Mouse (Mus musculus): ENCODE results near the gene Atxn7. TPM values are rescaled to one million over a fixed set of nuclear protein-coding genes. Genes with fewer than 3 reads are reported as not detected.
A peak's percentile ranks its signal among the peaks of the same experiment; 100 is the strongest.

Atxn7 gene
- polyA plus RNA-seq, 1 experiment from 2014 or later, result 2.8 TPM

DNA sequence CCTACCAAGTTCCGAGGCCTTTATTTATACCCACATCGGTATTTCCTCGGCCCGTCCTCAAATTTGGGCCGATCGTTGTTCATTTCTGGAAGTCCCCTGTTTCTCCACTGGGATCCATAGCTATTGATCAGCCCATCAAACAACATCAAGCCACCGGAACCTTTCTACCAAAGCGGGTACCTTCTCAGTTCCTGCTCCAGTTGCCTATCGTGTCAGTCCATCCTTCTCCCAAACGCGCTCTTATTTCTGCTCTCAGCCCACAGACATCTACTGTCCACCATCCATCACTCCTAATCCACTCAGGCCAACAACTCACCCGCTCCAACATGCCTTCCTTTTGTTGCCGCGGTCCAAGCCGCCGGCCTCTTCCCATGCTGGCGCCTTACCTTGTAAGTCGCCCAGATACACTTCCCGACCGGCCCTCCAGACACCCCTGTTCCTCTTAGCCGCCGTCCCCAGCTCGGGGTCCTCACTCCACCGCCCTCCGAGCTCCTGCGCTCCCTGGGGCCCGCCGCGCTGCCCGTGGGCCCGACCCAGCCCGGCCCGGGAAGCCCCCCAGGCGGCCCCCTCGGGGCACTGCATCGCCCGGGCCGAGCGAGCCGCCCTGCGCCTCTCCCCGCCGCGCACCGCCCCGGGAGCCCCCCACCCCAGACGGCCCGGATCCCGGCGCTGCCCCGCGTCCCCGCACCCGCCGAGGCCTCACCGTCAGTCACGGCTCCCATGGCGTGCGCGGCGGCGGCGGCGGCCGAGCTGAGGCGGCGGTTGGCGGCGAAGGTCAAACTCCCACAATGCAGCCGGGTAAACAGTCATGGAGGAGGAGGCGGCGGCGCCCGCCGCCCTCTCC lies 536 bp upstream of the Atxn7 start:
- H3K9ac ChIP-seq, result peak overlapping the region; percentile 91
- no peaks in the 10 kb centered on the region for H3K9me3 ChIP-seq
- under 1% methylated on average over 73 of the region's 75 CpGs for WGBS
- H3K36me3 ChIP-seq, result peaks cover 5% of the 10 kb centered on the region
- H3K4me3 ChIP-seq, result peak overlapping the region; percentile 73
- peak; percentile 92 for ATAC-seq (ENCODE audit: low read depth)
- H3K4me1 ChIP-seq (replicated peaks), result peaks cover 29% of the 10 kb centered on the region
- peak overlapping the region; percentile 90 for H3K27ac ChIP-seq (replicated peaks)
- H3K4me2 ChIP-seq, result peak overlapping the region; percentile 71
- no peaks in the 10 kb centered on the region for H3K27me3 ChIP-seq

DNA sequence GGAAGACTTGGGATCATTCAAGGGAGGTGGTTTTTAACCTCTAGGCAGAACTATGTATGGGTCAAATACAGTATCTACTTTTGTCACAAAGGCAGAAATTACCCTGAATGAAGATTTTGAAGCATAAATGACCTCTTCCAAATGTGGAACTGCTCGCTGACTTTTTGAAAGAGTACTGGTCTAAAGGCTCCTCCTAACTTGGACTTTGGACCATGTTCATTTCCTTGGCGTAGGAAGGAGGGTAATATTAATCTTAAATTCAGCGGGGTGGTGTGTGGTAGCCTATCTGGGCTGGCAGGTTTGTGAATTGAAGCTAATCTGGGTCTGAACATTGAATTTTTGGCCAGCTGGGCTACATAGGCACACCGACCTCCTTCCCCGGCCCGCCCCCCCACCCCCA lies 1.2 kb downstream of the Atxn7 start:
- 92% methylated on average over 6 of the region's 6 CpGs for WGBS
- H3K9ac ChIP-seq, result no peak overlapping the region

DNA sequence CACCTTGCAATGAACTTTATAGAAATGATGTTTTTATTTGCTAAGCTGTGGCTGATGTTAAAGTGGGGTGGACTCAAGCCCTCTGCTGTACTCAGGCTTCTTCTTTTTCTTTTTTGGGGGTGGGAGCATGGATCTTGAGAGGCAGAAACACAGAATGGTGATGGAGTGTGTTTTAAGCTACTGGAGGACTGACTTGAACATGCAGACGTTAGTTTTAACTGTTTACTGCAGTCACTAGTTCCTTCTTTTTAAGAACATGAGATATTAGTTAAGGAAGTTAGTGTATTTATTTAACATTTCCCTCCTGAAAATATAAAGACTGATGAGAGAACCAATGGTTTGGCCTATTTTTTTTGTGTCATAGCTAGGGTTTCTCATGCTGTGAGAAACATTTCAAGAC lies 2.3 kb downstream of the Atxn7 start:
- Histone ChIP-seq H3K4me2 (no peak overlapping the region), H3K9ac (no peak overlapping the region), H3K9me3 (no peaks in the 10 kb centered on the region), H3K36me3 (no peaks in the 10 kb centered on the region), H3K27ac (replicated peaks) (no peak overlapping the region), H3K4me1 (replicated peaks) (peaks cover 21% of the 10 kb centered on the region), H3K27me3 (no peaks in the 10 kb centered on the region), H3K4me3 (no peak overlapping the region)
- WGBS, result 79% methylated on average over 1 of the region's 1 CpGs
- no peak for ATAC-seq (ENCODE audit: low read depth)

More for the DNA sequence above, 1.2 kb downstream of the Atxn7 start:
- Histone ChIP-seq H3K4me2 (no peak overlapping the region), H3K9me3 (no peaks in the 10 kb centered on the region), H3K36me3 (no peaks in the 10 kb centered on the region), H3K4me3 (no peak overlapping the region), H3K27me3 (no peaks in the 10 kb centered on the region), H3K4me1 (replicated peaks) (peaks cover 29% of the 10 kb centered on the region), H3K27ac (replicated peaks) (no peak overlapping the region)
- no peak for ATAC-seq (ENCODE audit: low read depth)

DNA sequence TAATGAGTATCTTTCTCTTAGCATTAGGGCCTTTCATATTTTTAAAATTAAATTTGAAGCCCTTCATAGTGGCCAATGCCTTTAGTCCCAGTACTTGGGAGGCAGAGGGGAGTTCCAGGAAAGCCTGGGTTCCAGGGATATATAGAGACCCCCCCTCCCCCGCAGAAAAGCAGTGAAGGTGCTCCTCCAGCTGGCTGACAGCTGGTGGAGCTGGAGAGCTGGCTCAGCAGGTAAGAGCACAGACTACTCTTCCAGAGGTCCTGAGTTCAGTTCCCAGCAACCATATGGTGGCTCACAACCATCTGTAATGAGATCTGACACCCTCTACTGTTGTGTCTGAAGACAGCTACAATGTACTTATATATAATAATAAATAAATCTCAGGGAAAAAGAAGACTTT lies 6.4 kb downstream of the Atxn7 start:
- Histone ChIP-seq H3K9ac (no peak overlapping the region), H3K4me1 (replicated peaks) (0 out of 2 replicates have a peak, but pooled peaks cover 6% of the 10 kb centered on the region), H3K36me3 (no peaks in the 10 kb centered on the region), H3K27ac (replicated peaks) (no peak overlapping the region), H3K4me3 (no peak overlapping the region), H3K9me3 (no peaks in the 10 kb centered on the region), H3K4me2 (no peak overlapping the region), H3K27me3 (no peaks in the 10 kb centered on the region)
- WGBS, result 40% methylated on average over 1 of the region's 1 CpGs
- no peak for ATAC-seq (ENCODE audit: low read depth)

DNA sequence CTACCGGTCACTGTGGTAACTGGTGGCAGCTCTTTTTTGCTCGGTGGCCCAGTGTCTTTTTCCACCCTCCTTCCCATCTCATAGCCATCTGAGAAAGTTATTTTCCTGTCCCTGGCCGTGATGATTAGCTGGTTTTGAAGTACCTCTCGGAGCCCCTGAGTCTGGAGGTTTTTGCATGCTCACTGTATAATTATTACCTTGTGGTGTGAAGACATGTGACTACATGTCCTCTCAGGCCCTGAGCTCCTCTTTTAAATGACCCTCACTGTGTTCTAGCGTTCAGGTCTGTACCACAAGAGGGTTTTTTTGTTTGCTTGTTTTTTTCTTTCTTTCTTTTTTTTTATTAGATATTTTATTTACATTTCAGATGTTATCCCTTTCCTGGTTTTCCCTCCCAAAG lies 7.2 kb downstream of the Atxn7 start:
- 0 out of 2 replicates have a peak, but pooled peaks cover 6% of the 10 kb centered on the region for H3K4me1 ChIP-seq (replicated peaks)
- no peaks in the 10 kb centered on the region for H3K27me3 ChIP-seq
- H3K9me3 ChIP-seq, result no peaks in the 10 kb centered on the region
- no peaks in the 10 kb centered on the region for H3K36me3 ChIP-seq
- no peak overlapping the region for H3K4me3 ChIP-seq
- WGBS, result 87% methylated on average over 5 of the region's 5 CpGs
- H3K4me2 ChIP-seq, result no peak overlapping the region
- no peak for ATAC-seq (ENCODE audit: low read depth)
- no peak overlapping the region for H3K9ac ChIP-seq
- H3K27ac ChIP-seq (replicated peaks), result no peak overlapping the region

DNA sequence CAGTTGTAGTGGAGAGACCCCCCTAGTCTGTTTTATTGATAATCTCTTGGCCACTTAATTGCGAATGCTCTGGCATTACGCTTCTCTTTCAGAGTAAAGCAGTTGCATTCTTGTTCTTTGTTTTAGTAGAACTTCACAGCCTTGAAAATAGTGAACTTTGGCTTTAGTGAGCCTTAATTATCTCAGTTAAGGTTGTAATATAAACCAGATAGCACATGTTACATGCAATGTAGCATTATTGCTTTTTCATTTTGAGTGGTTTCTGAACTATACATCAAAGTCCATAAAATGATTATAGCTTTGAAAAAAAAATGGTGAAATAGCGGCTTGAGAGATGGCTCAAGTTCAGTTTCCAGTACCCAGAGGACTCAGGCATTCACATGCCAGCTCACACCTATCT lies 9.3 kb downstream of the Atxn7 start:
- WGBS, result 66% methylated on average over 3 of the region's 3 CpGs
- no peak overlapping the region for H3K4me2 ChIP-seq
- H3K27ac ChIP-seq (replicated peaks), result no peak overlapping the region
- no peak overlapping the region for H3K9ac ChIP-seq
- 0 out of 2 replicates have a peak, but pooled peaks cover 6% of the 10 kb centered on the region for H3K4me1 ChIP-seq (replicated peaks)
- no peaks in the 10 kb centered on the region for H3K27me3 ChIP-seq
- no peak overlapping the region for H3K4me3 ChIP-seq
- no peaks in the 10 kb centered on the region for H3K36me3 ChIP-seq
- H3K9me3 ChIP-seq, result no peaks in the 10 kb centered on the region
- ATAC-seq (ENCODE audit: low read depth), result no peak

DNA sequence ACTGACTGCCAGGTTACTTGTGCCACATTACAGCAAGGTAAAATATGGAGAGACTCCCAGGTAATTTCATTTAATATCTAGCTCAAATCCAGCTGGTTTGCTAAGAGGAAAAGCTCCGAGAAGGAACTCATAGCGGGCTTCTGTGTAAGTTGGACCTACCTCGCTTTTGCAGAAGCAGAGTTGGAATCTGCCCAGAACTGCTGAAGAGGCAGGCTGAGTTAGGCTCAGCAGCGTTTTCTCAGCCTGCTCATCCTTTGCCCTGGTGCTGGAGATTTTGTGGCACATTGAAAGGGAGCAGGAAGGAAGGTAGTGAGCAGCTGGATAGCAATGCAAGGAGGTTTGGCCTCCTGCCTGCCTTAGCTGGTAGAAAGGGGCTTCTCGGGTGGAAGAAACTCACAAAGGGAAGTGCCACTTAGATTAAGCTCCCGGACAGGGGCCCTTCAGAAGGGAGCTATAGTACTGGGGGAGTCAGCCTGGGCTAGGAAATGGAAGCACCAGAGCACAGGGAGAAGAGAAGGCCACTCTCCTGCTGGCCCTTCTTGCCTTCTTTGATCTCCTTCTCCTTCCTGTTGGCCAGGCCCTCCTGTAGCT lies 10.5 kb downstream of the Atxn7 start:
- 0 out of 2 replicates have a peak, but pooled peaks have one; percentile 15 for ATAC-seq (ENCODE audit: low read depth)
- H3K4me2 ChIP-seq, result no peak overlapping the region
- H3K36me3 ChIP-seq, result no peaks in the 10 kb centered on the region
- 0 out of 2 replicates have a peak, but pooled peaks cover 6% of the 10 kb centered on the region for H3K4me1 ChIP-seq (replicated peaks)
- H3K9ac ChIP-seq, result no peak overlapping the region
- H3K9me3 ChIP-seq, result no peaks in the 10 kb centered on the region
- no peaks in the 10 kb centered on the region for H3K27me3 ChIP-seq
- no peak overlapping the region for H3K4me3 ChIP-seq
- 55% methylated on average over 6 of the region's 6 CpGs for WGBS
- no peak overlapping the region for H3K27ac ChIP-seq (replicated peaks)

DNA sequence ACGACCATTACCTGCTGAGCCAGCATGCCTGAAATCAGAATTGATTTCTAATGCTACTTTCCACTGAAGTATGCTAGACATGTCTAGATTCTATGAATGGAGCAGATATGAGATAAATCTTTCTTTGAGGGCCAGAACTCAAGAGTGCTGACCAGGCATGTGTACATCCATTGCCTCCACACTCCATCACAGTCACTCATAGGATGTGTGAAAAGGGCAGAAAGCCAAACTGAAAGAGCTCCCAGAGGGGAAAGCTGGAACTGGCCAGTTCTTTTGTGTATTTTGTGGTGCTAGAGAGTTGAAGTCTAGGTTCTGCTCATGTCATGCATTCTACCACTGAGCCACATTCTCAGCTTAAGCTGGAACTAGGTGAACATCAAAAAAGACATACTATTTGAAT lies 16.3 kb downstream of the Atxn7 start:
- Histone ChIP-seq H3K9me3 (no peaks in the 10 kb centered on the region), H3K4me1 (replicated peaks) (peaks cover 4% of the 10 kb centered on the region; the same call in 1 of the 2 replicates), H3K27me3 (no peaks in the 10 kb centered on the region), H3K4me3 (no peak overlapping the region), H3K27ac (replicated peaks) (no peak overlapping the region), H3K9ac (no peak overlapping the region), H3K36me3 (no peaks in the 10 kb centered on the region), H3K4me2 (no peak overlapping the region)
- 74% methylated on average over 1 of the region's 1 CpGs for WGBS
- ATAC-seq (ENCODE audit: low read depth), result no peak

DNA sequence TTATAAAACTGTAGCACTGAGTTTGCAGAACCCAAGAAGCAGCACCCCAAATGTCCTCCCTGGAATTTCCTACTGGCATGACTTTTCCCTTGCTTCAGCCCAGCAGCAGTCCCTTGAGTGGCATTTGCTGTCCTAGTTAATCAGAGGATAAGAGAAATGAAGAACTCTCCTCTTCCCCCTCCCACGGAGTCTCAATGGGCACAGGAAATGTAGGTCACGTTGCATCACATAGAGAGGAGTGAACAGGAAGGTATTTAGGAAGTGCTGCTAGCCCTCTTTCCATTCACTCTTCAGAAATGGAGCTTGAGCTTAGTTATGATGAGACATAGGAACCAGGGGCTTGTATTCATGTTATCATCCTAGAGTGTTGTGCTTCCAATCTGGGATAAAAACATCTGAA lies 20.0 kb downstream of the Atxn7 start:
- WGBS, result 40% methylated on average over 2 of the region's 2 CpGs
- Histone ChIP-seq H3K4me1 (replicated peaks) (peaks cover 4% of the 10 kb centered on the region; the same call in 1 of the 2 replicates), H3K4me3 (no peak overlapping the region), H3K9ac (no peak overlapping the region), H3K36me3 (no peaks in the 10 kb centered on the region), H3K27ac (replicated peaks) (no peak overlapping the region), H3K4me2 (no peak overlapping the region), H3K27me3 (no peaks in the 10 kb centered on the region), H3K9me3 (no peaks in the 10 kb centered on the region)
- no peak for ATAC-seq (ENCODE audit: low read depth)

DNA sequence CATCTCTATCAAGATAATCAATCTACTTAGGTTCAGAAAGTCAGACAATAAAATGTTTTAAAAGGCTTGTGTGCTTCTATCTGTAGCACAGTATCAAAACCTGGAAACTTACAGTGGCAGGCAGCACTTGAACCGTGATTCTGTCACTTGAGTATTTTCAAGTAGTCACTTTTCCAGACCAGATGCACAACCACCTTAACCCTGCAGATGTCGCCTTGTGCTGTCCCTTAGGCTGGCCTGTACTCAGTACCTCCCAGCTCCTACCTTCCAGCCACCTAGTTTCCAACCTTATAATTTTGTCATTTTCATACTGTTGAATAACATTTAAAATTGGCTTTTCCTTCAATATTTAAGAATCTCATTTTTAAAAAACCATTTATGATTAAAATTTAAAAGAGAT lies 20.9 kb downstream of the Atxn7 start:
- H3K4me3 ChIP-seq, result no peak overlapping the region
- no peak overlapping the region for H3K9ac ChIP-seq
- WGBS, result 60% methylated on average over 2 of the region's 2 CpGs
- H3K4me2 ChIP-seq, result no peak overlapping the region
- H3K4me1 ChIP-seq (replicated peaks), result peaks cover 4% of the 10 kb centered on the region; the same call in 1 of the 2 replicates
- H3K9me3 ChIP-seq, result no peaks in the 10 kb centered on the region
- no peaks in the 10 kb centered on the region for H3K36me3 ChIP-seq
- no peak for ATAC-seq (ENCODE audit: low read depth)
- H3K27ac ChIP-seq (replicated peaks), result no peak overlapping the region
- no peaks in the 10 kb centered on the region for H3K27me3 ChIP-seq

DNA sequence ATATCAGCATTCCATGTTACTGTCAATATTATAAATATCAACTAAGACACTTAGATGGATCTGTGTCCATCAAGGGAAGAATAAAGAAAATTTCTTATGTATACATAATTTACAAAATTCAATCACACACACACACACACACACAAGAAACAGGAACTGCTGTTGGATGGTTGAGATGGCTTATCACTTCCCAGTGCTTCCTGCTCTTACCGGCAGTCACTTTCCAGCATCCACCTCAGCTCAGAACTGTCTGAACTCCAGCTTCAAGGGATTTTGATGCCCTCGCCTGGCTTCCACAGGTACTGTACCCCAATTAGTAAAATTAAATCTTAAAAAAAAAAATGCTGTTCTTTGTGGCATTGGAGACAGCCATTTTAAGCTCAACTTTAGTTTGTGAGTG lies 27.2 kb downstream of the Atxn7 start:
- WGBS, result 78% methylated on average over 2 of the region's 2 CpGs
- H3K9me3 ChIP-seq, result no peaks in the 10 kb centered on the region
- no peak for ATAC-seq (ENCODE audit: low read depth)

DNA sequence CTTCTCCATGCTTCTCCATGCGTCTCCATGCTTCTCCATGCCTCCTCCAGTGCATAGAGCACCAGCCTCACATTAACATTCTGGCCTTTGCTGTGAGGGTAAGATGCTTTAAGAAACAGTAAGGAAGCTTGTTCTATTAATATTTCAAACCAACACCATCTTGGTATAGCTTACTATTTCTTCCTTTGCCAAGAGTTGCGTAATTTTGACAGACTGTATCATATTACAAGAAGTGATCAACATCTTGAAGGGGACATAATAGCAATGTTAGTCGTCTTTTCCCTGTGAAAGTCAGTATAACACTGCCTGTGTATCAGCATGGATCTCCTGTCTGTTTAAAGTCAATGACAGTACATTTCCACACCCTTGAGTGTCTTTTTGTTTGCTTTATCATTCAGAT lies 29.5 kb downstream of the Atxn7 start:
- Histone ChIP-seq H3K27me3 (no peaks in the 10 kb centered on the region), H3K36me3 (no peaks in the 10 kb centered on the region), H3K27ac (replicated peaks) (no peak overlapping the region), H3K9ac (no peak overlapping the region), H3K4me3 (no peak overlapping the region), H3K9me3 (no peaks in the 10 kb centered on the region), H3K4me2 (no peak overlapping the region), H3K4me1 (replicated peaks) (no peaks in the 10 kb centered on the region)
- 90% methylated on average over 3 of the region's 3 CpGs for WGBS
- ATAC-seq (ENCODE audit: low read depth), result no peak

More for the DNA sequence above, 27.2 kb downstream of the Atxn7 start:
- Histone ChIP-seq H3K27me3 (no peaks in the 10 kb centered on the region), H3K4me3 (no peak overlapping the region), H3K4me1 (replicated peaks) (no peaks in the 10 kb centered on the region), H3K36me3 (no peaks in the 10 kb centered on the region), H3K4me2 (no peak overlapping the region), H3K27ac (replicated peaks) (no peak overlapping the region), H3K9ac (no peak overlapping the region)

All from neural tube, embryonic 13.5 days (tissue).